ENCODE assay signal across 14 mouse cellular contexts in the genomic region with DNA sequence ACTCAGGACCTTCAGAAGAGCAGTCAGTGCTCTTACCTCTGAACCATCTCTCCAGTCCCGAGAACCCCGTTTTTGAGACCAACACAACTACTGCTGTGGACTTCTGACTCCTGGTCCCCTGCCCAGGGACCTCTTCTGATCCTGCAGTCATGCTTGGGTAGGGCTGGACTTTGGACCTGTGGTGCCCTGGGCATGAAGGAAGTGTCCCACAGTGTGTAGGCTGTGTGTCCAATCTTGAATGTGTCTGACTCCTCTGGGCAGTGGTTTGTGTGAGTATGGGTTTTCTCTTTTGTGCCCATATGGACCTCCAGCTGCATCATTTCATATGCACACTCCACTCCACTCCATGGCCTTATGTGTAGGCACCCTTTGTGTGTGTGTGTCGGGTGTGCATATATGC. TPM values are rescaled to one million over a fixed set of nuclear protein-coding genes. Genes with fewer than 3 reads are reported as not detected.
DNase-seq lines count a peak whose midpoint lies in the region; ATAC-seq and TF ChIP-seq lines count a peak whose summit lies in the region.
"Had no signal": no experiment of that assay in that cellular context is flagged by ENCODE, and none has a peak within 500 bp of the region (broad histone marks: within the 10 kb centered on the region; RNA-seq: fewer than 3 reads in every experiment).

No protein-coding gene starts in this region.

- H3K4me1 ChIP-seq in intestine, embryonic 15.5 days (replicated peaks), result peaks cover 80% of the 10 kb centered on the region
- peaks cover 44% of the 10 kb centered on the region for H3K4me1 ChIP-seq in forebrain, embryonic 11.5 days (replicated peaks; ENCODE audit: control insufficient read depth, insufficient read depth, low read length)

- 80% methylated on average over 3 of the region's 3 CpGs for WGBS in intestine, embryonic 15.5 days
- WGBS in forebrain, embryonic 11.5 days, result 91% methylated on average over 3 of the region's 3 CpGs

- no peaks in the 10 kb centered on the region for H3K36me3 ChIP-seq in intestine, embryonic 15.5 days
- no peaks in the 10 kb centered on the region for H3K36me3 ChIP-seq in forebrain, embryonic 11.5 days (ENCODE audit: control insufficient read depth, insufficient read depth, low read length)

- no peaks in the 10 kb centered on the region for H3K27me3 ChIP-seq in intestine, embryonic 15.5 days (replicated peaks)
- peaks cover 4% of the 10 kb centered on the region; the same call in 1 of the 2 replicates for H3K27me3 ChIP-seq in forebrain, embryonic 11.5 days (ENCODE audit: control insufficient read depth, insufficient read depth, low read length)
- H3K27me3 ChIP-seq: Patski had no signal

- H3K9ac ChIP-seq in intestine, embryonic 15.5 days, result no peak overlapping the region
- H3K9ac ChIP-seq in forebrain, embryonic 11.5 days (ENCODE audit: low read length), result no peak overlapping the region

- no peak overlapping the region for H3K4me3 ChIP-seq in gastrocnemius, adult 2 months
- no peak overlapping the region for H3K4me3 ChIP-seq in intestine, embryonic 15.5 days (replicated peaks)
- H3K4me3 ChIP-seq in forebrain, embryonic 11.5 days (ENCODE audit: low read depth, low read length), result no peak overlapping the region

- H3K9me3 ChIP-seq in intestine, embryonic 15.5 days, result no peaks in the 10 kb centered on the region
- no peaks in the 10 kb centered on the region for H3K9me3 ChIP-seq in forebrain, embryonic 11.5 days (ENCODE audit: control insufficient read depth, low read length)

- no peak for TF ChIP-seq CTCF in gastrocnemius, adult 2 months (IDR thresholded peaks at IDR 0.05)

- H3K4me2 ChIP-seq in intestine, embryonic 15.5 days (replicated peaks), result 0 out of 2 replicates have a peak overlapping the region, but pooled peaks have one; percentile 3
- no peak overlapping the region for H3K4me2 ChIP-seq in forebrain, embryonic 11.5 days (ENCODE audit: low read depth, low read length, severe bottlenecking)

- no peak for ATAC-seq in intestine, embryonic 15.5 days
- no peak for ATAC-seq in forebrain, embryonic 11.5 days (replicated peaks; ENCODE audit: low FRiP score)
- ATAC-seq: Patski had no signal

- H3K27ac ChIP-seq in gastrocnemius, adult 2 months, result peak overlapping the region; percentile 92
- peak overlapping the region; percentile 3; the same call in 1 of the 2 replicates for H3K27ac ChIP-seq in intestine, embryonic 15.5 days
- H3K27ac ChIP-seq in forebrain, embryonic 11.5 days (ENCODE audit: low read depth, low read length), result no peak overlapping the region

- DNase-seq in gastrocnemius, adult 2 months, result no peak
- no peak for DNase-seq in gastrocnemius, adult 8-10 months (ENCODE audit: low spot score in 2 of 2)
- DNase-seq in 3T3-L1 (ENCODE audit: low read depth, low spot score), result peak; percentile 19
- peak; percentile 90 to 92 for DNase-seq in kidney, postnatal 36 days
- no peak for DNase-seq in ovary, adult 18-20 months (ENCODE audit: low spot score)
- no peak for DNase-seq in spleen, postnatal 36 days (ENCODE audit: low spot score in 2 of 2)
- no peak for DNase-seq in forebrain, embryonic 11.5 days (ENCODE audit: low spot score)
- DNase-seq: cerebellum, adult 18-20 months; heart, postnatal 14 days; lung, postnatal 14 days; thymus, postnatal 14 days had no signal

- intact Hi-C loops in gastrocnemius, adult 2 months (cut with DNase I), result no loop called here

RNA-seq across cellular contexts. Expression of a gene that starts 7.5 kb away (rescaled TPM):
- total RNA-seq in gastrocnemius, adult 2 months (2021), result 10 to 100 TPM; 10.2 to 12.4 TPM
- total RNA-seq in gastrocnemius, adult 8-10 months (2022), result 10 to 100 TPM in 2 of 4 experiments, 1 to 10 TPM in 2; 8.3 to 11.7 (median 9.5) TPM
- 30.7 and 31.5 TPM in 2 replicates for polyA plus RNA-seq in intestine, embryonic 15.5 days (2015; fragmentation: Nextera tagmentation; extraction: Ambion mirVana)
- 23.3 and 25.2 TPM in 2 replicates for polyA plus RNA-seq in forebrain, embryonic 11.5 days (2014; fragmentation: Nextera tagmentation; extraction: Ambion mirVana)

RNA-seq across cellular contexts. Expression of a gene that starts 27.5 kb away (rescaled TPM):
- total RNA-seq in gastrocnemius, adult 2 months (2021), result under 1 TPM in 1 of 2 experiments, not detected in 1; 0.11 TPM
- under 1 TPM in 2 of 4 experiments, not detected in 2; 0.07 to 0.13 TPM for total RNA-seq in gastrocnemius, adult 8-10 months (2022)
- 24.0 and 26.7 TPM in 2 replicates for polyA plus RNA-seq in intestine, embryonic 15.5 days (2015; fragmentation: Nextera tagmentation; extraction: Ambion mirVana)
- 52.8 and 54.7 TPM in 2 replicates for polyA plus RNA-seq in forebrain, embryonic 11.5 days (2014; fragmentation: Nextera tagmentation; extraction: Ambion mirVana)

RNA-seq across cellular contexts. Expression of a gene that starts 47.7 kb away (rescaled TPM):
- total RNA-seq in gastrocnemius, adult 2 months (2021), result not detected
- total RNA-seq in gastrocnemius, adult 8-10 months (2022), result not detected
- 0.20 and 0.35 TPM in 2 replicates for polyA plus RNA-seq in intestine, embryonic 15.5 days (2015; fragmentation: Nextera tagmentation; extraction: Ambion mirVana)
- 0.23 TPM in 1 of 2 replicates, not detected in the other for polyA plus RNA-seq in forebrain, embryonic 11.5 days (2014; fragmentation: Nextera tagmentation; extraction: Ambion mirVana)
- total RNA-seq: adrenal gland, postnatal 14 days had no signal

Comparison
In these comparisons a context has a peak if more than half of its experiments do, and no peak if none do; other contexts are left out.
1. DNase-seq: peak in 3T3-L1 (single experiment) and kidney, postnatal 36 days (2 of 2); none in gastrocnemius, adult 2 months (single experiment), gastrocnemius, adult 8-10 months (0 of 2), ovary, adult 18-20 months (single experiment), spleen, postnatal 36 days (0 of 2) and forebrain, embryonic 11.5 days (single experiment).